Mouse (Mus musculus) lung, postnatal 36 days (tissue): ENCODE measurements around the gene Dhx8.
A peak's percentile ranks its signal among the peaks of the same experiment; 100 is the strongest.

ENCODE experiments used
- DNase-seq: peaks from one replicate; pipeline ENCODE4 v3.0.0; 2022; ENCODE audit warnings: mixed read lengths

Dhx8 gene

GRCm38 (mm10) chr11:101756616-101757015 lies 23.9 kb downstream of the Dhx8 start:
- peak; percentile 28 for DNase-seq

DNA sequence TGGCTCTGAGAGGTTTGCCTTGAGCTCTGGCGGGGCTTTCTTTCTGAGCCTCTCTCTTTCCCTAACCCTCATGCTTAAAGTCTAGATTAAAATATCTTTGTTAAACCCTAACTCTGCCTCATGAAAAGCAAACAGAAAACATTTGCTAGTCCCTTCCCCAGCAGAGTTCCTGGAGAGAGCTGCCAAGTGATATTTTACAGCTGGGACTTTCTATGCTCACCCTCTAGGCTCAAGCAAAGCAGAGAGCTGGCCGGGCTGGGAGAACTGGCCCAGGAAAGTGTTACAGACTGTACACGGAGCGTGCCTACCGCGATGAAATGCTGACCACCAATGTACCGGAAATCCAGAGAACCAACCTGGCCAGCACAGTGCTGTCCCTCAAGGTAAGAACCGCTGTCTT lies 24.6 kb downstream of the Dhx8 start:
- peak; percentile 58 for DNase-seq

- no peak for DNase-seq
Observed at GRCm38 (mm10) chr11:101758431-101758830, 25.7 kb downstream of the Dhx8 start.

DNA sequence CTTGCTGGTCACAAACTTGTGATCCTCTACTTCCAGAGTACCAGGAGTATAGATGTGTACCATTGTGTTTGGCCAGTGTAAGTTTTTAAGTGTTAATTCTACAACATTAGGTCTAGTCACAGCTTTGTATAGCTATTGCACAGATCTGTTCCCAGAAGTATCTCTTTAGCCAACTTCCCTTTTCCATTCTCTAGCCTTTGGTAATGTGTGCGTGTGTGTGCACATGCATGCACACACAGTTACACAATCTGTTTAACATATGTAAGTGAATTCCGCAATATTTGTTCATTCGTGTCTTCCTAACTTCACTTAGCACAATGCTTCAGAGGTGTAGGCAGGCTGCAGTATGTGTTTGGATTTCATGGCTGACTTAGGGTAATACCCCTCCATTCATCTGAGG lies 26.8 kb downstream of the Dhx8 start:
- DNase-seq = no peak

DNA sequence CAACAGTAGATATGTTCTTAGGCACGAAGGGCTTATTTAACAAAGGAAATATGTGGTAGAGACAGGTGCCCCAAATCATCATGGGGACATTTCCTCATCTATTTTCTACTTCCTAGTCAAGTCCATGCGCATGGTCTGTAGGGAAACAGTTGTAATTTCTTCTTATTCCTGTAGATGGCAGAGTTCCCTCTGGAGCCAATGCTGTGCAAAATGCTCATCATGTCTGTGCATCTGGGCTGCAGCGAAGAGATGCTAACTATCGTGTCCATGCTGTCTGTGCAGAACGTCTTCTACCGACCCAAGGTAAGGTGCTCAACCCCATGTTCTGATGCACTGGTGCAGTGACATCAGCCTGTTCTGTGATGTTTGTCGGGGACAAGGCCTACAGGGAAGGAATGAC lies 31.0 kb downstream of the Dhx8 start:
- DNase-seq = peak; percentile 63

DNA sequence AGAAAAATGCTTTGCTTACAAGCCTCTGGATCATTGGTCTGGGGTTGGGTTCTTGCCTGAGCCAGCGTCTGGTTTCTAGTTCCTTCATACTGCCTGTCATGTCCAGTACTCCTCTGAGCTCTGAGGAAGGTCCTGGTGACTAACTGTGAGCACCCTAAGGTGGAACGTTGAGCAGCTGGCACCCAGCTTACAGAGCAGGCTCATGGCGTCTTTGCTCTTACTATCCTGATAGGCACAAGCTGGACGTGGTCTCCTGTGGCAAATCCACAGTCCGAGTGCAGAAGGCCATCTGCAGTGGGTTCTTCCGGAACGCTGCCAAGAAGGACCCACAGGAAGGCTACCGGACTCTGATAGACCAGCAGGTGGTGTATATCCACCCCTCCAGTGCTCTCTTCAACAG lies 31.8 kb downstream of the Dhx8 start:
- no peak for DNase-seq

- no peak for DNase-seq
Observed at GRCm38 (mm10) chr11:101767326-101767725, 34.6 kb downstream of the Dhx8 start.

DNA sequence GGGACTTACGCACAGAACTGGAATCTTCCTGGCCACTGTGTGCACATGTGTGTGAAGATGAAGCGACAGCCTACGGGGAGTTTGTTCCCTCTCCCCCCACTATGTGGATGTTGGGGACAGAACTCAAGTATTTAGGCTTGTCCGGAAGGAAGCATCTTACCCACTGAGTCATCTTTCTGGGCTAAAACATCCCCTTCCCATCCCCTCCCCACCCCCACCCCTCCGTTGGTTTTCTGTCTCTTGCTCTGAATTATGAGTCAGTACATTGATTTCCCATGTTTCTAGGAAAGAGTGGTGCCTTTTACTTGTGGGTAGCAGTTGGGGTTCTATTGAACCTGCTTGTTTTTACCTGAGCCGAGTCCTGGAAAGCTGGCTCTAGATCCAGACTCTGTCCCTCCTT lies 36.0 kb downstream of the Dhx8 start:
- no peak for DNase-seq

- no peak for DNase-seq
Observed at GRCm38 (mm10) chr11:101770266-101770665, 37.5 kb downstream of the Dhx8 start.

GRCm38 (mm10) chr11:101772027-101772426 lies 39.3 kb downstream of the Dhx8 start:
- no peak for DNase-seq

- peak; percentile 77 for DNase-seq
Observed at GRCm38 (mm10) chr11:101772449-101772848, 39.7 kb downstream of the Dhx8 start.

GRCm38 (mm10) chr11:101776846-101777245 lies 44.1 kb downstream of the Dhx8 start:
- DNase-seq = no peak

DNA sequence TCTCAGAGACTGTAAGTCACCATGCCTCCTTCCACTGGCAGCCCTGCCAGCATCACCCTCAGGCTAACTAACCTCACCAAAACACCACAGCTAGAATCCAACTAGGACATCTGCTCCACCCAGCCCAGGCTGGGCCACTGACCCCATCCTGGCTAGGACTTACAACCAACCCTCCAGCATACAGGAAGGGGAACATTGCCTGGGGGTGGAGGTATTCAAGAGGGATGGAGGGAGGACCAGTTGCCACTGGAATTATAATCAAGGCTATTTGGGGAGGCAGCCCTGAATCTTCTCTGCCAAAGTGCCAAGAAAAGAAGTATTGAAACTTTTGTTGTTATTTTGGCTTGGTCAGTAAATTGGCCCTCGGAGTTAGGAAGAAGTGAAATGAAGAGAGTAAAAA lies 50.4 kb downstream of the Dhx8 start:
- no peak for DNase-seq

DNA sequence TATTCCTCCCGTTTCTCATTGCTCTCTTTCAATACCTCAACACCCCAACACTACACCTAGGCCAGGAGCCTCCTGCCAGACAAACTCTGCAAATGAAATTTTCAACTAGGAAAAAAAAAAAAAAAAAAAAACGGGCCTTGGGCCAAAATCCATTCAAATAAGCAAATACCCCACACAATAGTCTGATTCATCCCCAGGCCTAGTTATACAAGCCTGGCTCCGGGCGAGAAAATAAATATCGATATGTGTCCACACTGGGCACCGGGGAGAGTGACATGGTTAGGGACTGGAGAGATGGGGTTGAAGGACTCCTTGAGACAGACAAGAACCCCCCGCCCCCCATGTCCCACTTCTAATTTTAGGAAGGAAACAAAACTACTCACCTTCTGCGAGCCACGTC lies 50.9 kb downstream of the Dhx8 start:
- no peak for DNase-seq

- no peak for DNase-seq
Observed at GRCm38 (mm10) chr11:101784072-101784471, 51.4 kb downstream of the Dhx8 start.

GRCm38 (mm10) chr11:101784488-101785142 lies 51.9 kb downstream of the Dhx8 start:
- DNase-seq = peak; percentile 31

DNA sequence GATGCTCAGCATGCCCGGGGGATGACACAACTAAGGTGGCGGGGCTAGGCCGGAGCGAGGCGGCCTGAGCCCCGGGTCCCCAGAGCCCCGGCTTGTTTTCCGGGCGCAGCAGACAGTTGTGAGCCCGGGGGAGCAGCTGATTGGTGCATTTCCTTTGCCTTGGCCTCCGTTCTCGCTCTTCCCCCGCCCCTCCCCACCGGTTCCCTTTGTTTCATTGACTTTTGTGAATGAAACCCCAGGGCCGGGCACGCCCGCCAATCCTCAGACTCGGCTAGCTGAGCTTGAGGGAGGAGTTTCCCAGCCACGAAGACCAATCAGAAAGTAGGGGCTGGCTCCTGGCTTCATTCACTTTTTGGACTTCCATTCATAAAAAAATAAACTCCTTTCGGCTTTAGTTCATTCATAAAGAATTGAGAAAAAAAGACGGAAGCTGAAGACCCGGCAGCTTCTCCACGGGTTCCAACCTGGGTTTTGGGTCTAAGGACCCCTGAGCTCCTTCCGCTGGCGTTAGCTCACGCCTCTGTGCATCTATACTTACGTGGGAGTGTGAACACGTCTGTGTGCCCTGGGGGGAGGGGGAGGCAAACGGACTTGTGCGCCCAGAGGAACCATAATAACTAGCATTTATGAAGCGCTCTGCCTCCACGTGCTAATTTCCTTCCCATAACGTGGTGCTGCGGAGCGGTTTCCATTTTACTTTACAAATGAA lies 52.6 kb downstream of the Dhx8 start, which contains the start of gene Etv4:
Gene Etv4 (minus strand): TSS at position 229 of the 709 bp plus-strand sequence.
- peak; percentile 91 for DNase-seq

- no peak for DNase-seq
Observed at GRCm38 (mm10) chr11:101785852-101786205, 53.1 kb downstream of the Dhx8 start.

GRCm38 (mm10) chr11:101786651-101787050 lies 53.9 kb downstream of the Dhx8 start:
- DNase-seq = no peak

GRCm38 (mm10) chr11:101787432-101787831 lies 54.7 kb downstream of the Dhx8 start:
- DNase-seq = no peak

GRCm38 (mm10) chr11:101790811-101791526 lies 58.2 kb downstream of the Dhx8 start:
- peak; percentile 65 for DNase-seq

- DNase-seq = no peak
Observed at GRCm38 (mm10) chr11:101797355-101797754, 64.6 kb downstream of the Dhx8 start.

DNA sequence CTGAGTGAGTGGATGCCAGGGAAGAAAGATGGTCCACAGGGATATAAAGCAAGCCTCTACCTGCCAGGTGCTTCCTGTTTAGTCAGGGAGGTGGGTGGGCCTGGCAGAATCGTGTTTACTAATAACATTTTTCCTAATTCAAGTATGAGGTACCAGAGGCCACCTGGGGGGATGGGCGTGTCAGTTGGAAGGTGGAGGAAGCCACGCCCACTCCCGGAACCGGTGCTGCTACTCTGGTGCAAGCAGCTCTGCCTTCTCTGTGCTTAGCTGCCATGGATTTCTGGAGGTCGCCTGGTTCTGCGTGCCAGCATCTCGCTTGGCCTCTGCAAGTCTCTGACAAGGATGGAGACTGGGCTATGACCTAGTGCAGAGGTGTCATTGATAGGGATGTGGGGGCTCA lies 65.4 kb downstream of the Dhx8 start:
- DNase-seq = peak; percentile 6

GRCm38 (mm10) chr11:101801386-101801785 lies 68.7 kb downstream of the Dhx8 start:
- DNase-seq = no peak
